Mouse (Mus musculus) mouse trophoblast stem cell (cell line): Measurements from ENCODE around the gene Wnt7b.

Experiments used
- in situ Hi-C, 2 experiments: fragments of 300-500 bp; cut with MseI, MboI; formaldehyde crosslinking; loops; 2 replicates in 1 of 2; 3 replicates in 1 of 2; pipeline ENCODE4 v1.15.1; 2025

The Wnt7b gene

DNA sequence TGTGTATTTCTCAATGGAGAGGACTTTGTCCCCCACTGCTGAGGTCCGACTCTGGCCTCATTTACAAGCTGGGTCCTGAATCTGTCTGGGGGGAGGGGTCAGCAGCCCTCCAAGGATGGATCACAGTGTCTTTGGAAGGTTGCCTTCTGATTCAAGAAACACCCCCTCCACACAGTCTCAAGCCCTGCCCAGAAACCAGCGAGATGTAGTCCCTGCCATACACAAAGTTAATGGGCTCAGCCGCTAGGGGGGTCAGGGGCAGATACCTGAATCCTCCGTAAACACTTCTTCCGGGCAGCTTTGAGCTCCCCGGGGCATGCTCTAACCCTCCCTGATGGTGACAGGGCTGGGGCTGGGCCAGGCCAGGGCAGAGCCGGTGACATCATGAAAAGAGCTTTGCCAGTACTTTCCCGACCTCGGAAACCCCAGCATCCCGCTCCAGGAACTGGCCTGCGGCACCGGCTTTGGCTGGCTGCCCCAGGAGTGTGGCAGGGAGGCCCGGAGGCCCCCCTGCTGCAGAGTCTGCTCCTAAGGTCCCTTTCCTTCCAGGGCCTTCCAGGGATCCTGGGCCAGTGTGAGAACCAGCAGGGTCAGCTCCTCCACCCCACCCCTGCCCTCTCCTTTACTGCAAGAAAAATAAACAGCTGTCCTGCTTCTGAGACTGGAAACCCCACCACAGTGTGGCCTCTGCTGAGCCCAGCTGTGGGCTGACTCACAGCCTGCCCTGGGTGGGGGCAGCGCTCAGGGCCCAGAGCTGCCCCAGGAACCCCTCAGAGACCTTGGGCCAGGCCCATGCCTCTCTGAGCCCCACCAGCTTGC, 58.9 kb downstream of the Wnt7b start:
- in situ Hi-C loops = no loop called here

DNA sequence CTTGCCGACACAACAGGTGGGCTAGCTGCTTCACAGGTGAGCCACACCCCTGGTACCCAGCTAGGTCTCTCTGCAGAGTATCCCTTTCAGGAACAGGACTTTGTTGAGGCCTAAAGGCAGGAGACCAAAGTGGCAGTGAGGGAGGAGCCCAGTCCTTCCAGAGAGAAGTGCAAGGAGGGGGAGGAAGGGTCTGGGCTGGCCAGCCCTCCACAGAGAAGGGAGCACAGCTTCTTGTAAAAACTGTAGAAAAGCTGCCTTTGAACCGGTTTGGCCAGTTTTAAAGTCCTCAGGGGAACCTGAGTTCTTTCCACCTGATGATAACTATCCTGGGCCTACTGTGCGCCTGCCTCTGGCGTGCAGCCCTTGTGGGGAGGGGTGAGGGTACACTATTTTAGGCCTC, 62.8 kb downstream of the Wnt7b start:
- in situ Hi-C loops = loop anchor here in 1 of 2 experiments (10.0 kb wide), 1 partner anchor 65 kb away; the partner anchor contains the start of gene Wnt7b

DNA sequence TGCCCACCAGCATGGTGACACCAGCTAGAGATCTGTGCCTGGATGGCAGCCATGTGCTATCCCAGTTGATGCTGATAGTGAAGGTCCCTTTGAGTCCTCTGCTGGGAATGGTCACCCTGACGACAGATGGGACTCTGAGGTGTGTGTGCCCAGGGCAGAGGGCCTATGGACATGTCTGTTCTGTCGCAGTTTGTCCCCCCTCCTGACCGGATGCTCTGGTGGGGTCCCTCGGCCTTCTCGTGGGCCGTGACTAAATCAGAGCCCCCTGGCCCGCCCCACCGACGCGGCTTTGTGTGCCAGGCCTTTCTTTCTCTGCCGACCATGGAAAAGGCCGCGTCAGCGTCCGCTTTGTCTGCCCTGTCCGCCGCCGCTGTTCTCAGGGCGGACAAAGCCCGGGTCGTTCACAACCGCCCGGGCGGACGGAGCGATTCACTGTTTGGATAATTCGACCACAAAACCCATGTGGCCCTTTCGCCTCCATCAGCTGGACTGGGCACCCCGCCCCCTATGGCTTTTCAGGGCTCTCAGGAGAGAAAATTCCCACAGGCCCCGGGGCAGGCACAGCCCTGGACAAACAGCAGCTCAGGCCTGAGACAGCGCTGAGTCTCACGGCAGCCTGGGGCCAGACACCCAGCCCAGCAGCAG, 74.8 kb downstream of the Wnt7b start:
- in situ Hi-C loops = no loop called here

DNA sequence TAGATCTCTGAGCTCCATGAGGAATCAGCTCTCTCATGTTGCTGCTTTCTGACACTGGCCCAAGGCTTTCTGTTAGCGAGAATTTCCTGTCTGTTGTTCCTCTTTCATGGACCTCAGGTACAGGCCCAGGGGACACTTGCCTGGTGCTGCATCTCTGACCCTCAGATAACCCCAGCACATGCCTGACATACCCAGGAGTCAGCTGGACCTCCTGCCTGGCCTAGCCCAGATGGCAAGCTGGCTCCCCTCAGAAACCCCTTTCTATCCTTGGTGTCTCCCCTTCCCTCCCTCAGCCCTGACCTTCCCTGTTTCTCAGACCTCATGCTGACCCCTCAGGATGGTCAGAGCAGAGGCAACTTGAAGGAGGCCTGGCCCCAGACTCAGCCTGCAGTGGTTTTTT, 75.6 kb downstream of the Wnt7b start:
- in situ Hi-C loops = no loop called here

DNA sequence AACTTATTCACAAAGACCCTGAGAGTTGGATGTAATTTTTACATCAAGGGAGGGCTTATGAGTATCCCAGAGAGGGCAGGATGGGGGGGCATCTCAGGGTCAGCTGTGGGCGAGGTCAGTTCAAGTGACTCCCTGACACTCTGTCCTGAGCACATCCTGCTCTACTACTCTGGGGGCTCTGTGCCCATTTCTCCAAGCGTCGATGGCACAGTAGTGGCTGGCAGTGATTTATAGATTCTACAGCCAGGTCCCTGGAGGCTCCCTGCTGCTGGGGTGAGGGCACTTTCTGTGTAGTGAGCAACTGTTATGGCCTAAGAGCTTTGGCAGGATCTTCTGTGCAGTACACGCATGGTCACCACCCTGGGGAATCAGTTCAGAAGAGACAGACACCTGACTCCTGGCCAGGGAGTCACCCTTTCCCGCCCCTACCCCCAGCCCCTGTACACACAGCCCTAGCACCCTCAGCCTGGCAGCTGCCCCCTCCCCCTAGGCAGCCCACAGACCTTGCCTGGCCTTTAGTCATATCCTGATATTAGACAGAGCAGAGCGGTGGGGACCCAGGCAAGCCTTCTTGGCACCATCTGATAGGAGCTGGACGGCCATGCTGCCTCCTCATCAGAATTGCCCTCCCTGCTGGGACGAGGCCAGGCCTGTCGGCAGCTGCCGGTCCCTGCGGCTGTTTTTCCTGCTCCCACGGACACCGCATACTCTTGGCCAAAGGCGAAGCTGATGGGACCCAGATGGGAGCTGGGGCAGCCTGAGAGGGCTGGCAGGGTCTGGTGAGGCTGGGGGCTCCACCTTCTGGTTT, 77.0 kb downstream of the Wnt7b start:
- in situ Hi-C loops = no loop called here

DNA sequence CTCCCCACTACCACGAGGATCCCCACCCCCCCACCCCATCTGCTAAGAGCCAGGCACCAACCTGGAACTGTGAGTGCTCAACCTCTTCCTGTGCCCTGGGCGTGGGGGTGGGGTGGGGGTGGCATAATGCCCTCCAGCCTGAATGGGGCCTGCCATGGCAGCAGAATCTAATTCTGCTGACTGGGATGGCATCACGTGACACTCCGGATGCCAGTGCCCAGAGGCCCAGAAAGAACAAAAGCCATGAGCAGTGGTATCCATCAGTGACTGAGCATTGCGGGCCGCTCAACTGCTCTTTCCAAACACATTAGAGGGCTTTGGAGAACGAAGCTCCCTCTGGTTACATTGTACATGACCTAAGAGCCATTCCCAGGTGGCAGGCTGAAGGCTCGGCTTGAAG, 79.1 kb downstream of the Wnt7b start, which contains the start of gene 7530416G11Rik:
TSS of gene 7530416G11Rik (minus strand) at position 101 of the 400 bp plus-strand sequence.
- in situ Hi-C loops = no loop called here

DNA sequence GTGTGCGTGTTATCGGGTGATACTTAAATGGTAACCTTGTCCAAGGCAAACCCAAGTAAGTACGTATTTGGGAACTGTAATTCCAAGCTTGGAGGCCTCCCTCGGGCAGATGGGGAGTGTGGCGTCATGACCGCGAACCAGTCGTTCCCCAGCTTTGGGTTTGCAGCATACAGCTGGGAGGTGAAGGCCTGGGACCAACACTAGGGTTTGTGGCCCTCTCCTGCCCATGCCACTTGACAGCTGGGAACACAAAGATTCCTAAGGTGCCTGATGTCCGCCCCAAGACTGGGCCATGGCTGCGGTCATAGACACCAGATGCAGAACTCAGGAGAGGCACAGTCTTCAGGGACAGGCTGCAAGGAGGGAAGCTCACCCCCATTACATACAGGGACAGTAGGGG, 82.0 kb downstream of the Wnt7b start:
- in situ Hi-C loops = no loop called here

DNA sequence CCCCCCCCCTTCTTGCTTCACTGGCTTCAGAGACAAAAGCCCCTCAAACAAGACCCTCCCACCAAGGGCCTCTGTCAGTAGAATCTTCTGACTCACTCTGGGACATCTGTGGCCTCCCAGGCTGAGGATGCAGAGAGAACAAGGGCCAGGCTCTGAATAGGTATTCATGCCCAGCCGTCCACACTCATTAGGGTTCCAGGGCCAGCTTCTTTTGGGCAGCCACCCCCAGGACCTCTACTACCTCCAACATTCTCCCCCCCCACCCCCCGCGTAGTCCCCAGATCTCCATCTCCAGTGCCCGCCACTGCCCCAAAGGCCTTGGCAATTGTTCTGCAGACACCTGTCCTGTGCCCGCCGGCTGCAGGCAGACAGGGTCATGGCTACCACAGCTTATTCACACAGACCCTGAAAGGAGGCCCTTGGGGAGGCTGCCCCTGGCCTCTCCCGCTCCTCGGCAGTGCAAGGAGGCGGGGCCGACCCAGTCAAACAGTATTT, 84.2 kb downstream of the Wnt7b start:
- in situ Hi-C loops = no loop called here

DNA sequence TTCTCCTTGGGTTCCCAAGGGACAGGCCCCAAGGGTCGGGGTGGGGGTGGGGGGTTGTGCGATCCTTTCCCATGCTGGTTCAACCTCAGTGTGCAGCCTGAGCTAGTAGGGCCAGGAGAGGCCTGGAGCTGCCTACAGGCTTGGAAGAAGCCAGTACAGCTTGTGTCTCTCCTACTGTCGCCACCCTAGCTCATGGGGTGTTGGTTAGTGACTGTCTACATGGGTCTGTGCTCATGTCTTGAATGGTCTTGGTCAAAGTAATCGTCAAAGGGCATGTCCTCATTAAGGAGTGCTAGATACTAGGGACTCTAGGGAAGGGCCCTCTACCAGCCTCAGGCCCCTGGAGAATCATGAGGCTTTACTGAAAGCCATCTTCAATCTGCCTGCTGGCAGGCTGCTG, 84.7 kb downstream of the Wnt7b start:
- in situ Hi-C loops = no loop called here

DNA sequence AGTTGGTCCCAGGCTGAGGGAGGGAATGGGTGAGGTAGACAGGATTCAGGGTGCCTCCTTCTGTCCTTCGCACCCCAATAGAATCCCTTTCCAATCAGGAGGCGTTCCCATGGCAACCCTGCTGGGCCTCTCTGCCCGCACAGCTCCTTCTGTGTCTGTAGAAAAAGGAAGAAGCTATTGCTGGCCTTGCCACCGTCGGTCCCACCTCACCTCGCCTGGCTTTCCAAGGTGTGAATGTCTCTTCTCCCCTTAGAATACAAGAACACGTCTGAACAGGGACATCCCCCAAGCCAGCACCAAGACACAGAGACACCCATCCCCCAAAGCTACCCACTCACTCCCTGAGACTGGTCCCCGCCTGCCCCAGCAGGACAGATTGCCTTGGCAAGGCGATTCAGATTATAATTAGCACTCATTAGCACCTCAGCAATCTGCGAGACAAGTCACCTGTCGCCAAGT, 88.1 kb downstream of the Wnt7b start:
- in situ Hi-C loops = no loop called here

DNA sequence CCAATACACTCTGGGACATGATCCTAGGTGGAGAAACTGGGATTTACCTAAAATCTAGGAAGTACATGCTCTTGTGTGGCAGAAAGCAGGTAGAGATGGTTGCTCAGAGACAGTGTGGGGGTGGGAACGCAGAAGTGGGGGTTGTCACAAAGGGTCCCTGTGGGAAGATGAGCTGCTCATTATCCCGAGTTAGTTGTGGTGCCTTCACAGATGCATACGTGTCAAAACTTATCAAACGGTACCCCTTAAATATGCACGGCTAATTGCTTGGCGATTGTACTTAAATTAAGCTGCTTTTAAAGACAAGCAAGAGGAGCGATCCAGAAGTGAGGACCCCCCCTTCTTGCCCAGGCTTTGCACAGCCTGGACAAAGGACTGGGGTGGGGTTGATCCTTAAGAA, 92.5 kb downstream of the Wnt7b start:
- in situ Hi-C loops = no loop called here

DNA sequence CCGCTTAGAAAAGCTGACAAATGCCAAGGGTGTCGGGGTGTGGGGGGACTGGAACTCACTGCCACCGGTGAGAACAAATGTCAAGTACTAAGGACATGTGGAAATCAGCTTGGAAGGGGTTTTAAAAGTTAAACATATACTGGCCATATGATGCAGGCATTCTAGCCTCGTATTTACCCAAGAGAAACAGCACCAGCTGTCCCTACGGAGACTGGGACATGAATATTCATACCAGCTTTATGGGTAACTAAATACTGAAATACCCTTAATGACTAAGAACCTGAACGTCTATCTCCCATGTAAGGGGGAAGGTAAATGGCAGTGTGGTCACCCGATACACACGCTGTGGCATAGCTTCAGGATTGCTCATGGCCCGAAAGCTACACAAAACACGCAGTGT, 93.4 kb downstream of the Wnt7b start:
- in situ Hi-C loops = no loop called here
